Mouse (Mus musculus) granulocyte monocyte progenitor cell, adult 5-6 weeks (primary cell): Measurements from ENCODE around the gene Med4. TPM values are rescaled to one million over a fixed set of nuclear protein-coding genes. Genes with fewer than 3 reads are reported as not detected.

ENCODE experiments used
- ATAC-seq: replicated peaks from 2 replicates; pipeline ENCODE4 v1.8.0; 2016; ENCODE audit warnings: mild to moderate bottlenecking, moderate TSS enrichment, inconsistent platforms; ENCODE audit not compliant: poor library complexity, severe bottlenecking
- total RNA-seq, 2 experiments: library from RNA; stranded (forward) in 1 of 2; stranded (reverse) in 1 of 2; fragments of 200-712, 200-1000 nt in 1 of 2; fragments of >200 nt in 1 of 2; fragmentation: Nextera tagmentation in 1 of 2; gene quantifications; 2 replicates each; pipeline ENCODE4 v1.2.3; 2014 to 2017

Med4 gene
- total RNA-seq (2014; fragmentation: Nextera tagmentation) (51.8 and 57.7 TPM in 2 replicates), total RNA-seq (2017) (61.5 and 63.7 TPM in 2 replicates)

DNA sequence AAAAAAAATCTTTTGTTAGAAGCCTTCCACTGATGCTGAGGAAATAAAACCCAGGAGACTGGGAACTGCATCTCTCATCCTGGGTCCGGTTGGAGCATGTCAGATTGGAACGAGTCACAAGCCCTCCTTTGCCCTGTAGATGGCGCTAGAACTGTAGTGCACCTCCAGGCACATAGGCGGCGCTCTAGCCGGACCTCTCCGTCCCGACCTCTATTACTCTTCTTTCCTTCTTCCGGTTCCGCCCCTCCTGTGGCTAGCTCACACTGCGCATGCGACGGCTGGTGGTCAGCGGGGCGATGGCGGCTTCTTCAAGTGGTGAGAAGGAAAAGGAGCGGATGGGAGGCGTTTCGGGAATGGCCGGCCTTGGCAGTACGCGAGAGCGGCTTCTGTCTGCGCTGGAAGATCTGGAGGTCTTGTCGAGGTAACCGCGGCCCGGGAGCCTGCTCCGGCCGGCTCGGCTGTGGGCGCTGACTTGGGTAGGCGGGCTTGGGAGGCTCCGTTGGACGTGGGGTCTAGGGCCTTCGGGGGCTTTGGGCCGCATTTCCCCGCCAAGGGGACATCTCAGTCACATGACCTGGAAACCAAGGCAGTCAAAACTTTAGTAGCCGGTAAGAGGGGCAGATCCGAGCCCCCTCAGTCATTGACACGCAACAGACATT, at the start of gene Med4:
TSS of gene Med4 (plus strand) at position 261 of the 659 bp plus-strand sequence.
- peak; percentile 95 for ATAC-seq

DNA sequence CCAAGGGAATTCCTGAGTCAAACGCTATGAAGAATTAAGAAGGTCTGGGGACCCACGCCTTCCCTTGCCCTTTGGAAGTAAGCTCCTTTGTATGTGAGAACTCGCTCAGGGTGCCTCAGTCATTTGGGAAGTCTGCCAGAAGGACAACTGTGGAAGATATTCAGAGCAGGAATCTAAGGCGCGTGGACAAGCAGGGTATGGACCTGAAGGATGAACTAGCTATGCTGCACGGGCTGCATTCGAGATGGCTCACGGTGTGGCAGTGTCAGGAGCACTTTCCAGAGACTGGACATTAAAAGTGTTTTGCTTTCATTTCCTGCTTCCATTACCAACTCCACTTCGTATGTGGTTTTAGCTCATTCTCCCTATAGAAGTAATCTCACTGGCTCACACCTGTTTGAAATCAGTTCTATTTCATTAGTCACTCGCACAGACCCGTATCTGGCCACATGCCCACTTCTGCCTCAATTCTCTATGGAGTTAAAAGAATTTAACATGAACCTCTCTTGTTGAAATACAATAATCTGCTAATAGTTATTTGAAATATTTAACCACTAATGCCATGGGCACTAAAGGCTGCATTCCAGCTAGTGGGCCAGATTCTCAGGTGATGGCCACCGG, 49.2 kb upstream of the Med4 start:
- ATAC-seq, result no peak

DNA sequence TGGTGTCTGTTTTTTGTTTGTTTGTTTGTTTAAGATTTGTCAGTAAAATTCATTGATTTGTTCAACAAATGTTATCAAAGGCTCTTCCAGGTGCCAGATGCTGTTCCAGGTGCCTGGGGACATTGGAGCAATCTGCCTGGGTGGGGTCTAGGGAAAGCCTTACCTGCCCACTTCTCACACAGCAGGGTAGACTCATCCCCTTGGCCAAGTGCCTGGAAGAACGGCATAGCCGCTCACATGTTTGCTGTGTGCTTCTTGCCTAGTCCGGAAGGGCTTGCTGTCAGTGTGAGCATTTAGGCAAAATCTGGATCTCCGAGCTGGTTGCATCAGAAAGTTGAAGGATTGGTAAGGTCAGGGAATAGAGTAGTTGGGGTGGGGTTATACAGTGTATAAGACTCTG, 47.6 kb upstream of the Med4 start:
- no peak for ATAC-seq

DNA sequence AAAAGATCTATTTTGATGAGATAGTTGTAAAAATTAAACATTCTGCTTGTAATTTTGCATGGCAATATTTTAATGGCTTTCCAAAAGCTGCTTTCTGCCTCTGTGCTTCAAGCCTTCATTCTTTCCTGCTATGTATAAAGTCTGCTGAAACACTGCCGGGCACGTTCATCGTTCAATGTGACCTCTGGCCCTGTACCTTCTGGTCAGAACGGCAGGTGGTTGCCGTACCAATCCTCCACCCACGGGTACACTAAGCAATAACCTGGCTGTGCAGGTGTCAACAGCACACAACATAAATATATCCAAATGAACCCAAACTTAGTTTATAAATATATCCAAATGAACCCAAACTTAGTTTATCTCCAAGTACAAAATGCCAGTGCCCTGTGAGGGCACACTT, 42.1 kb upstream of the Med4 start:
- ATAC-seq, result no peak

DNA sequence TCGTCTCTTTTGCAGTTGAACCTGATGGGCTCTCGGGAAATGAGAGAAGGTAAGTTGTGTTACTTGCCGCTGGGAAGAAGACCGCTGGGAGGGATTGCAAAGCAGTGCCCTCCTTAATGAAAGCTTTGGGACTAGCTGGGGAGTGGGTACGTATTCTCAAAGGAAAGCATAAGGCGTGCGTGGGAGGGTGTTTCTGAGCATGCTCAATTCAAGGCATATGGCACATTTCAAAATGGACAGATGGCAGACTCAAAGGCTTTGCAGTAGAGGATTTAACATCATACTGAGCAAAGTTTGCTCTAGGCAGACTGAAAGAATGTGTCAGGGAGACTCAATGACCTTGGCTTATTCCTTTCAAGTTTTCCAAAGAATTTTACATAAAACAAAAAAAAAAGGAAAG, 40.3 kb upstream of the Med4 start:
- no peak for ATAC-seq

DNA sequence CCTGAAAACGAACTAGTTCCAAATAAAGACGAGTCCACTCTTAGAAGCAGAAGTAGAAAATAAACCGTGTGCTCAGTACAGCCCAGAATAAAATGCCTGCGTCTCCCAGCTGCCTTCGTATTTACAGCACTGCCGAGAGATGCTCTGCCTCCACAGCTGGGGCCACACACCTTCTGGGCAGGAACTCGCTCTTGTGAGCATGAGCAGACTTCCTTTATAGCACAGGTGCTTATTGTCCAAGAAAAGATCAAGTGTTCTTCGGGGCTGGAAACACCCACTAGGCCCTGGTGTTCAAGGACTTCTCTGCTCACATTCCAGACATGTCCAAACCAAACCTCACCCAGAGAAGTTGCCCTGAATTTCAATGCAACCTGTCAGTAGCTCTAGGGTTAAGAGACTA, 39.2 kb upstream of the Med4 start:
- no peak for ATAC-seq

DNA sequence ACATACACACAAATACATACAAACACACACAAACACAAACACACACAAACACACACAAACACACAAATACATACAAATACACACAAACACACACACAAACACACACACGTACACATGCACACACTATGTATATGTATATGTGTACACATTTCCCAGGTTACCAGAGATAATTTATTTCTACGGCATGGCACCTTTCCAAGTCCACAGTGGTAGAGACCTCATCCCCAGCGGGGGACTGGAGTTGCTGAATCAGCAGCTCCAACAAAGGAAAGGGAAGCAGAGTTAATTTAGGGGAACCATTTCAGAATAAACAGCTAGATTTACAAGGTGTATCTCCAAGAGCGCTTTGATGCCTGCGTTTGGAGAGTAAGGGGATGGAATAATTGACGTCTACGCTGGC, 37.6 kb upstream of the Med4 start:
- no peak for ATAC-seq

DNA sequence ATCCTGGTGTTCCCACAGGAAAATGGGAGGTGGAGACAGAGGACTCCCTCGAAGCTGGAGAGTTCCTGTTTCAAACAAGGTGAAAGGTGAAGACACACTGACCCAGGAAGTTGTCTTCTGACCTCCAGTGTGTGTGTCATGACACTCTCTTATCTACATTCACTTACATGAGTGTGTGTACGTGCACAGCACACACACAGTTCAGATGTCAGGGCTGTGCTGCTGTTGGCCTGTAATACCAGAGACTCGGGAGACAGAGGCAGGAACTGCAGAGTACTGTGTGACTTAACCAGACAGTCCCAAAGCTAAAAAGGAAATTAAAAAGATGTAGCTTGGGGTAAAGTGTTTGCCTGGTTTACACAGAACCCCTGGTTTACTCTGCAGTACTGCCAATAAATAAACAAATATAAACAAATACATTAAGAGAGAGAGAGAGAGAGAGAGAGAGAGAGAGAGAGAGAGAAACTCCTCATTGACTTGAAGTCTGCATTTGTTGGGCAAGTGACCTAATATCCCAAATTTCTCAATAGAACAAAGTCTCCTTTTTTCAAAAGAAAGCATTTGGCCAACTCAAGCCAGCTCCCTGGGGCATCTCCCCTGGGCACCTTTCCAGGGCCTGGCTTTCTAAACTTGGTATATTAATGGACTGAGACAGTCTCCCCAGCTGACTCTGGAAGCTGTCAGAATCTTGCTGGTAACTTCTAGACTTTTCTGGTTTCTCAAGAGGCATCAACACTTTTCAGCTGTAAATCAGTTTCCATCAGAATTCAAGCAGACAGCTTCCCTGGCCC, 36.0 kb upstream of the Med4 start:
- ATAC-seq, result no peak

DNA sequence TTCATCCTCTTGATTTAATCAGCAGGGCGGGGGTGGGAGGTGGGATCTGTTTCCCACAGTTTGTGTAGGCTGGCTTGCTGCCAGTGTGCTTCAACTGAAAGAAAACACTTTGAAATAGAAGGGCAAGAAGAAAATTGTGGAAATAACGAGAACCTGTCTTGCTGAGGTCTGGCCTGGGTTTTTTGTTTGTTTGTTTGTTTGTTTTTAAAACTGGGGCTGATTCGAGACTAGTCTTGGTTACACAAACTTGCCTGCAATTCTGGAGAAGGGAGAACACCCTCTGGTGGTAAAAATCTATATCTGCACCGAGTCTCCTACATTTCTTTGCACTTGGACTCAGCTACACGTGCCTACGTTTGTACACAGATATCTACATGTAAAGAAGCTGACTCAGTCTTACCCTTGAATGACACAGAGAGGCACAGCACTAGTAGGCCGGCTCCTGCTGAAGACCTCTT, 35.2 kb upstream of the Med4 start:
- ATAC-seq, result peak; percentile 90

DNA sequence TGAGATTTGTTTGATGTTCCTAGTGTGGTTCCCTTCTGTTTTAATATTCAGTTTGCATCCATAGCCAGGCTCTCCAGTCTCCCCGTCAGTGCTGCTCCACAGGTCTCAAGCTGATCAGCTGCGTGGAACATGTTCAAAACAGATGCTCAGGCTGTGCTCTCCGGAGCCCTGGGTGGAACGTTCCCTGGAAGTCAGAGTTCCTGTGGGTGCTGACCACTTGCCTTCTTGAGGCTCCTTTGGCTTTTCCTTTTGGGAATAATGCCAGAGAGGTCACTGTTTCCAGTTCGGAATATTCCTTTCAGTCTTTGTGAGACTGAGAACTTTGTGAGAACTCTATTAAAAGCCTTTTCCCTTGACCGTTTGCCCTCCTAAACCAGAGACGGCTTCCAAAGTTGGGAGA, 34.3 kb upstream of the Med4 start:
- no peak for ATAC-seq

DNA sequence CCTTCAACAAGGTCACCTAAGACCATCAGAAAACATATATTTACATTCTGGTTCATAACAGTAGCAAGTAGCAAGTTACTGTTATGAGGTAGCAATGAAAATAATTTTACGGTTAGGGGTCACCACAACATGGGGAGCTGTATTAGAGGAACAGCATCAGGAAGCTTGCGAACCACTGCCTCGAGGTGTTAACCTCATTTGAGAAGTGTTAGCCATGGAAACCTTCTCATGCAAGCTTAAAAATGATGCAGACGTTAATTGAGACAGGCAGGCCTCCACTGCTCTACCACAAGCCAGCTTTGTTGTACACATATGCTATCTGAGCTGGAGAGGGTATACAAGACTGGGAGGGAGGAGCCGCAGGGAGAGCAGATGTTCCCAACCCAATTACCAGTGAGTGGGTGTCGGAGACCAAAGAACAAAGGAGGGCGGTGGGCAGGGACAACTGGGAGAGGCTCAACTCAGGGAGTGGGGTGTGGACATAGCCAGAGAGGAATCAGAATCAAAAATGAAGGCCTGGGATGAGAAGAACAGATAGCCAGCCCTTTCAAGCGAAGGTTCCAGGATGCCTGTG, 33.4 kb upstream of the Med4 start:
- no peak for ATAC-seq

DNA sequence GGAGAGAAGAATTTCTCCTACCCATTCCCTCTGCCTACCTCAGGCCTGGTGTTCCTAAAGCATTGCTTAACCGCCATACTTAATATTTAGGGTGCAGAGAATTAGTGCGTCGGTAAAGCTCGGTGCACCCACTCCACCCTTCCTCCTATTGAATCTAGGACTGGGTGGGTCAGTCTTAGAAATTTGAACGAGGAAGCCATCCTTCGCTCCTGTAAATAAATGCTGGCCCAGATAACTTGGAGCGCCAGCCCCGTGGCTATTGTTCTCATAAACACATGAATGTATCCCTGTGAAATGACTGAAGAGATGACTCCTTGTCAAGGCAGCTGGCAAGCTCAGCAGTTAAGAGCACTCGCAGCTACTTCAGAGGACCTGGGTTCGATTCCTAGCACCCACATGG, 32.7 kb upstream of the Med4 start:
- no peak for ATAC-seq

DNA sequence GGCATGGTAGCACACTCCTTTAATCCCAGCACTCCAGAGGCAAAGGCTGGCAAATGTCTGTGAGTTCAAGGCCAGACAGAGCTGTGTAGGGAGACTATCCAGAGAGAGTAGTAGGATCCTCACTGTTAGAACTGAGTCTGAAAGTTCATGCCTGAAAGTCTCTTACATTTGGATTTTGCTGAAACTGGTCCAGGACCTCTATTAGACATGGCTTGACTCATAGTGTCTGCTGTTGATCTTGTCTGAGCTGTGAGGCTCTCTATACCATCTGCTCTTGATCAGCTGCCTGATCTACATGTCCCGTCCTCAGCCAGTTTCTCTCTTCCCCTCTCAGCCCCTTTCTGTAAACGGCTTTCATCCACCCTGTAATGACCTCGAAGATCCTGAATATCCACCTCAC, 31.5 kb upstream of the Med4 start:
- no peak for ATAC-seq

DNA sequence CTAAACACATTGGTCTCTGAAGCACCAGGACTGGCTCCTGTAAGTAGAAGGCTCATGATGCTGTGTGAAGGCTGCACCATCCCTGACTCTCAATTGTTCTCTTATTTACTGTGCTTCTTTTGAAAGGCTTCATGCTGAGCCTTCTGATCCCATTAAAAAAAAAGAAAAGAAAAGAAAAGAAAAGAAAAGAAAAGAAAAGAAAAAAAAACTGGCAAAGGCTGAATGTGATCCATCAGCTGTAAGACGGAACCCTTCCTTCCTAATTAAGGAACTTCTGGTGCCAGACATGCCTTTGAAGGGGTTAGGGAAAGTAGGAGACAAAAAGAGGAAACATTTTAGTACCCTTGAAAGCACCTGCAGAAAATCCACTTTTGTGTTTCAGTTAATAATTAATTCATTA, 30.1 kb upstream of the Med4 start:
- ATAC-seq, result no peak

DNA sequence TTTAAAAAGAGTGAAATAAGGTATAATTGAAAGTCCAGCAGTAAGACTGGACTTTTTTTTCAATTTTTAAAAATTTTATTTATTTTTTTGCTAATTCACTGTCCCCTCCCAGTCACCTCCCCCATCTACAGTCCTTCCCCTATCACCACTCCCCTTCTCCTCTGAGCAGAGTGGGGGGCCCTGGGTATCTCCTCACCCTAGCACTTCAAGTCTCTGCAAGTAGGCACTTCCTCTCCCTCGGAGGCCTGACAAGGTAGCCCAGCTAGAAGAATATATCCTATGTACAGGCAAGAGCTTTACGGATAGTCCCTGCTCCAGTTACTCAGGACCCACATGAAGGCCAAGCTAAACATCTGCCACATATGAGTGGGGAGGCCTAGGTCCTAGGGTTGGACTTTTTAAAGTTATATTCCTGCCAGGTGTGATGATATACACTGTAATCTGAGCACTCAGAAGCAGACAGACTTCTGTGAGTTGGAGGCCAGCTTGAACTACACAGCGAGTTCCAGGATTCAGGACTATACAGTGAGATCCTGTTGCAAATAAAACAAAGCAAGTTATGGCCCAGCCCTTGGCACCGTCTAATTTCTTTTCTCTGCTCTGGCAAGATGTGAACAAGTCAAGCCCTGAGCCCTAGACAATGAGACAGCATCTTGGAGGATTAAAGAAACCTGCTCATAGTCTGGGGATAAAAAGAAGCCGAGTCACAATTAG, 26.2 kb upstream of the Med4 start:
- ATAC-seq, result no peak

DNA sequence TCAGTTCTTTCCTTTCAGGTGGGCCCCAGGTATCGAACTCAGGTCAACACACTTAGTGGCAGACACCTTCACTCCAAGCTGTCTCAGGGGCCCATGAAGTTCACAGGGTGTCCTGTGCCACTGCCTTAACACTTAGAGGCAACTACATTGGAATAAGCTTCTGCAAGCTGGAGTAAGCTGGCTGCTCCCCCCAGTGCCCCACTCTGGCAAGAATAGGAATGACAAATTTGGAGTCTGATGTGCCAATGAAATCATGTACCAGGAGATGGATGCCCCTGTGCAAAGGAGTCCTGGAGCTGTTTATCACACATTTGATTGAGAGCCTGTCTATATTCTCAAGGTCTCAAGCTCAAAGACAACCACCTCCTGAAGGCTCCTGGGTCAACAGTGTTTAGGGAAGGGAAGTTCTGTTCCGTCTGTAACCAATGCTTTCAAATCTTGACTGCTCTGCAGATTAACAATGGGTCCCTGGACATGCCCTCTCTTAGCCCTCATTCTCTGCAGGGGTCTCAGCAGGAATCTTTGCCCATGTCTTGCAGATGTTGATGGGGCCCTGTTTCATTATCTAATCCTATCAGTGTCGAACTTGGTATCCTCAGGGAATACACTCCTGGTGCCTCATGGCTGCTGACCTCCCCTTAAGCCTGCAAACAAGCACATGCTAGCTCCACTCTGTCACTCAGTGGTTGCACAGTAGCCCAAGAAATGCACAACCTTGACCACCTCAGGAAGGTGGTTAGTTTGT, 25.3 kb upstream of the Med4 start:
- ATAC-seq, result no peak

DNA sequence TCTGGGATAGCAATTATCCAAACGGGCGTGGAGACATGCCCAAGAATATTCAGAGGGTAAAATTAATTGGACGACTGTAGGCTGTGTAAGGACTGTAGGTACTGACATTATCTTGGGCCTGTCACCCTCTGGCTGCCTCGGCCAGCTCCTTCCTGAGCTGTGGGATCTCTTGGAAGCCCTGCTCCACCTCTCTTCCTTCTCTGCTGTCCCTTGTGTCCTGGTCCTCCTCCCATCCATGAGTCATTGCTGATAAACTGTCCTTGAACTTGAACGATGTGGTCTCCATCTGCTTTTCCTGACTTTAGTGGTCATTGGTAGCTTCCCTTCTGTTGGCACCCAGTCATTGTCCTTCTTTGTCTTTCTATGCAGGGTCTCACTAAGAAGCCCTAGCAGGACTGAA, 23.2 kb upstream of the Med4 start:
- no peak for ATAC-seq

DNA sequence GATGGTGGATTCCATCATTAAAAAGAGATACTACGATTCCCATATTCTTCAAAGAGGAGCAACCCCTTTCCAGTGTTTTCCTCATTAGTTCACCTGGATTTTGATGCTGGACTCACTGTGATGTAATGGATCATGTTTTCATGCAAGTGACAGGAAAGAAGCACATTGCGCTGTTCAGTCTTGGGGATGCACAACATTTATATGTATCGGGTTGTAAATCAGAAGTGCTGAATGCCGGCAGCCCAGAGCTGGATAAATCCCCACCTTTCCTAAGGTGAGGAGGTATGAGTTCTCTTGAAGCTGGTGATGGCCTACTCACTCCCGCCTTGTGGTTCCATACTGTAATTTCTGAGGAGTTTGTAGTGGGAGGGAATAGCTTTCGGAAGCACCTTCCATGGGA, 16.5 kb upstream of the Med4 start:
- no peak for ATAC-seq

DNA sequence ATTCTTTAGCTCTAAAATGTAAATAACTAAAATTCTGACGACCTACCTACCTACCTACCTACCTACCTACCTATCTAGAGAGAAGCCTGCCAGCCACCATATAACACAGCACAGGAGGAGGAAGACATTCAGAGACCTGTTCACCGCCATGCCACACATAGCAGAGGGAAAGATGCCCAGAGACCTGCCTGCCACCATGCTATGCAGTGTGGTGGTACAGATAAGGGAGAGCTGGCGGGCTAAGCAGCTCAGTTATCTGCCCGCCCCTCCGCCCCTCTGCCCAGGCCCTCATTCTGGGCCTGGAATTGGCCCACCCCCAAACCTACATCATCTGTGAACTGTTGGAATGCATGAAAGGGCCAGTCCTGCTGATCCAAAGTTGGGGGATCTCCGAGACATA, 15.7 kb upstream of the Med4 start:
- no peak for ATAC-seq

DNA sequence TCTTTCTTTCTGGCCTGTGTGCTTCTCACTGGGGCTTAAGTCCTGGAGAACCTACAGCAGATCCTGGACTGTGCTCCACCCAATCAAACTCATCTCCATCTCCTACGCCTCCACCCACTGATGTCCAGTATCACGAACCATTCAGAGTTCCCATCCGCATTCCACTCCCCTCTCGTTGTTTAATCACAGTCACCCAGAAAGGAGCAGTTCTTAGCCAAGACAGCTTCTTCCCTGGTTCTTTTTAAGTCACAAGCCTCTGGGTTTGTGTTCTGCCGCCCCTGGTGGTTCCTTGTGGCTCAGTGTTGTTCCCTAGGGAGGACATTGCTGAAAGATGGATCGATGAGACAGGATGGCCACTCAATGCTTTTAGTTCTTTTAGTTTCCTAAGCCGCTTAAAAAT, 14.1 kb upstream of the Med4 start:
- ATAC-seq, result no peak
